Mouse (Mus musculus) heart, embryonic 16.5 days (tissue): ENCODE measurements at regions not wholly inside any gene's neighbourhood (a gene's known extent, or its start where the extent isn't known, plus 50 kb on each side); places are given as distances from the start of the nearest gene placed in this dataset.

ENCODE experiments used
- ATAC-seq: fragments of 200-750 bp; cut with Nextera tagmentation; replicated peaks from 2 replicates; pipeline ENCODE4 v1.8.0; 2017; ENCODE audit warnings: moderate number of reproducible peaks; ENCODE audit not compliant: insufficient read depth, low FRiP score; ENCODE audit errors: extremely low read depth
- H3K27ac ChIP-seq: fragments of 300-500 bp; sonication (generic); 2 replicates; pipeline ENCODE4 v1.5.1; 2014; ENCODE audit warnings: mild to moderate bottlenecking, low read length, control low read depth, moderate library complexity
- H3K27me3 ChIP-seq: fragments of 300-500 bp; sonication (generic); 2 replicates; pipeline ENCODE4 v1.6.1; 2014; ENCODE audit warnings: low read length, mixed read lengths; ENCODE audit not compliant: control insufficient read depth, insufficient read depth
- H3K36me3 ChIP-seq: fragments of 300-500 bp; sonication (generic); 2 replicates; pipeline ENCODE4 v1.6.1; 2014; ENCODE audit not compliant: control insufficient read depth, insufficient read depth
- H3K4me1 ChIP-seq: fragments of 300-500 bp; sonication (generic); 2 replicates; pipeline ENCODE4 v1.6.1; 2014; ENCODE audit warnings: low read length, mixed read lengths; ENCODE audit not compliant: control insufficient read depth, insufficient read depth
- H3K4me2 ChIP-seq: fragments of 300-500 bp; sonication (generic); 2 replicates; pipeline ENCODE4 v1.6.1; 2014; ENCODE audit warnings: low read depth, mild to moderate bottlenecking, control low read depth, low read length
- H3K4me3 ChIP-seq: fragments of 300-500 bp; sonication (generic); 2 replicates; pipeline ENCODE4 v1.5.1; 2014; ENCODE audit warnings: mild to moderate bottlenecking, control low read depth, low read length
- H3K9ac ChIP-seq: fragments of 300-500 bp; sonication (generic); 2 replicates; pipeline ENCODE4 v1.6.1; 2014; ENCODE audit warnings: low read length, control low read depth
- H3K9me3 ChIP-seq: fragments of 300-500 bp; sonication (generic); replicated peaks from 2 replicates; pipeline ENCODE4 v1.6.1; 2016; ENCODE audit warnings: low read length; ENCODE audit not compliant: control insufficient read depth
- WGBS: fragments of 180-500 bp; shearing (Covaris S2); extraction: QIAGEN DNeasy Blood & Tissue Kit; methylation state at CpG from one replicate; pipeline ENCODE4 v1.1.7; 2014; 5-methylcytosine and 5-hydroxymethylcytosine counted together

DNA sequence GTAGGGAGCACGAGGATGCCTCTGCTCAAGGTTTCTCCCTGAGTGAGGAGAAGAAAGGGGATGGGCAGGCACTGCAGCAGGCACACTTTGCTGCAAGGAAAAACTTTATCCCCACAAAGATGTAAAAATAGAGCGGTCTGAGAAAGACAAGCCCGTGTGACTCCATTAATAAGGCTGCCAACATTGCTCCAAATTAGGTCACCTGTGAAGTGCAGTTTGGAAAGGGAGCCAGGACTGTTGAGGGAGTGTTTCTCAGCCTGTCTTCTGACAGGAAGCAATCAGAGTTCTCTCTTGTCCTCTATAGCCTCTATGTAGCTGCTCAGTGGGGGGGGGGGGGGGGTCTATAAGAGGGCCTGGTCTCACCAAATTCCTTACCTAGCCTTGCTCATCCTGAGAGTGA is 51.0 kb downstream of the Gm10234 start:
- peaks cover 6% of the 10 kb centered on the region for H3K4me1 ChIP-seq
- peak; percentile 67 for ATAC-seq
- 52% methylated on average over 3 of the region's 3 CpGs for WGBS

DNA sequence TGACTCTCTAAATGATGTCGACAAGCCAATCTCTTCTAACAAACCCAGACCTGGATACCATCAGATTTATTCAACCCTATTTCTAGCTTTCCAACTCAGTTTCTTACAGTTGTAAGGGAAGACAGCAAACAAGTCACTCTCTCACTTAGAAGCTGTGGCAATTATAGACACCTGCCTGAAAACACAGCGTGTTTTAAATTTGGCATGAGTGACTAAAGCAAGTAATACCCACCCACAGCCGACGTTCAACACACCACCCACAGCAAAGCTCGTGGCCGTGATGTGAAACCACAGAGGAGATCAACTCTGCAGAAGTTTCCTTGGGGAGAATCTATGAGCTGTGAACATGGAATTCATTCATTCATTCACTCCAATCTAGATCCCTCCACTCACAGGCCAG is 52.4 kb downstream of the Gm10234 start:
- 87% methylated on average over 6 of the region's 6 CpGs for WGBS
- ATAC-seq, result no peak

More for the DNA sequence above, 51.0 kb downstream of the Gm10234 start:
- Histone ChIP-seq H3K27ac (no peak overlapping the region), H3K4me3 (no peak overlapping the region), H3K27me3 (no peaks in the 10 kb centered on the region), H3K36me3 (no peaks in the 10 kb centered on the region), H3K4me2 (no peak overlapping the region), H3K9me3 (no peaks in the 10 kb centered on the region), H3K9ac (no peak overlapping the region)

DNA sequence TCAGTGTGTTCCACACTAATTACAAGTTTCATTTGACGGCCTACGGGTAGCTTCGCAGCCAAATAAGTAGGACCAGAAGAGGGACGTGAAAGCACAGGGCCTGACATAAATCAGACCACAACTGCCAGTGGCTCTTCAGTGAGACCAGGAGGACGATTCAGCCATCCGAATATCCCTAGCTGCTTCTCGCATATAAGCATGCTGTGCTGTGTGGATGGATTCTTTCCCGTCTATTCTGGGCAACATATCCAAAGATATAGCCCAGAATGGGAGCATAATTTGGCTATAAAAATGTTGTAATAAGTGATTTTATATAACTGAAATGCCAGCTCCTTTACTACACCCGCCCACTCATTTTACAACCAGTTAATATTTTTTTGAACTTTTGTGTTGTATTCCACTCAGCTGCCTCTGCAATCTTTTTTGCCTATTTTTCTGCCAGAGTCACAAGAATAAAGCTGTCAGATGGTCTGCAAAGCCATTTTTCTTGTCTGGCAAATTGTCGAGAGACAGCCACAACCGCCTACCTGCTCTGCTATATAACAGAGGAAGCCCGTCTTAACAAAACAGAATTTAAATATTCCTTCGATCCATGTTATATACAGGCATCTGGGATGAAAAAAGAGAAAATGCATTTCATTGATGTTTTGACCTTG is 55.8 kb downstream of the Gm10234 start:
- Histone ChIP-seq H3K9me3 (no peaks in the 10 kb centered on the region), H3K4me3 (no peak overlapping the region), H3K27ac (no peak overlapping the region), H3K27me3 (no peaks in the 10 kb centered on the region), H3K36me3 (no peaks in the 10 kb centered on the region), H3K4me1 (peaks cover 5% of the 10 kb centered on the region), H3K9ac (no peak overlapping the region), H3K4me2 (no peak overlapping the region)
- WGBS, result 82% methylated on average over 13 of the region's 13 CpGs
- ATAC-seq, result no peak

More for the DNA sequence above, 52.4 kb downstream of the Gm10234 start:
- Histone ChIP-seq H3K4me2 (no peak overlapping the region), H3K4me1 (peaks cover 6% of the 10 kb centered on the region), H3K9ac (no peak overlapping the region), H3K36me3 (no peaks in the 10 kb centered on the region), H3K27ac (no peak overlapping the region), H3K4me3 (no peak overlapping the region), H3K9me3 (no peaks in the 10 kb centered on the region), H3K27me3 (no peaks in the 10 kb centered on the region)

DNA sequence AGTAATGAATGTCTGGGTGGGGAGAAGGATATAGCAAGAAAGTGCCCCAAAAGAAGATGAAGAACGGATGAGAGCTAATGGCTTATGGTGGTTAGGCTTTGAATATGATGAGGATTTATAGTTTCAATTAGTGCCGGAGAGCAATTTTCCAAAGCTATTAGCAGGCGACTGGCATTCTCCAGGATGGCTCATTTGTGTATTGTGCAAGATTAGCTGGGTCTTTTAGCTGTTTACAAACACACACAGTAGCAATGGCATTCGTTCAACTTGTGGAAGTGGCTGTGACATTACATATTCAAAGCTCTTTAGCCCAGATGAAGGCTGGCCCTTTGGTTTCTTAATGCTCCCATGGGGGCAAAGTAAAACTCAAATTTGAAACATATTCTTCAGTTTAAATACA is 56.4 kb downstream of the Gm10234 start:
- peaks cover under 1% of the 10 kb centered on the region for H3K4me1 ChIP-seq
- H3K4me2 ChIP-seq, result no peak overlapping the region
- no peak for ATAC-seq
- no peaks in the 10 kb centered on the region for H3K36me3 ChIP-seq
- no peaks in the 10 kb centered on the region for H3K9me3 ChIP-seq
- H3K9ac ChIP-seq, result no peak overlapping the region
- H3K27ac ChIP-seq, result no peak overlapping the region
- WGBS, result 78% methylated on average over 4 of the region's 4 CpGs
- H3K27me3 ChIP-seq, result no peaks in the 10 kb centered on the region
- H3K4me3 ChIP-seq, result no peak overlapping the region
